Mouse (Mus musculus) cerebellum, adult 9-10 months (tissue): ENCODE data around the gene Gsx2.

ENCODE experiments used
- DNase-seq: peaks from one replicate; pipeline ENCODE4 v3.0.0; 2022

Gsx2 gene

GRCm38 (mm10) chr5:75075383-75075941, at the start of gene Gsx2:
Gene Gsx2, plus strand, starts transcription at chr5:75075601.
- DNase-seq, result no peak

GRCm38 (mm10) chr5:75035475-75035874, 39.9 kb upstream of the Gsx2 start:
- DNase-seq, result no peak

DNA sequence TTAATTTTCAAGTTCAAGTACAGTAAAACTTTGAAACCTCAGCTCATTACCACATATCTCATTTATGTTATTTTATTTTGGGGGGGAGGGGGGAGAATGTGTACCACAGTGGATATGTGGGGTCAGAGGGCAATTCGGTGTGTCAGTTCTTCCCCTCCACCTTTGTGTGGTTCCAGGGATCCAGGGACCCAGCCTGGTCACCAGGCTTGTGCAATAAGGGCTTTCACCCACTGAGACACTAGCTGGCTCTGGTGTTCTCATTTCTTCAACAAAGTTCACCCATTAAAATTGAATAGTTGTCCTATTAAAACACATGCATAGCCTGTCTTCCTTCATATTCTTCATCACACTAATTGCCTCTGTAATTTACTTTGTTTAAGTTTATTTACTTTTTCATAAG, 36.1 kb upstream of the Gsx2 start:
- DNase-seq, result no peak

GRCm38 (mm10) chr5:75043011-75043445, 32.4 kb upstream of the Gsx2 start:
- peak; percentile 28 for DNase-seq

- DNase-seq, result no peak
Measured at GRCm38 (mm10) chr5:75043621-75044301, 31.6 kb upstream of the Gsx2 start.

- DNase-seq, result peak; percentile 84
Measured at GRCm38 (mm10) chr5:75044310-75044904, 31.0 kb upstream of the Gsx2 start, which contains the start of gene Chic2. Gene Chic2, minus strand, starts transcription at chr5:75044774.

- peak; percentile 38 for DNase-seq
Measured at GRCm38 (mm10) chr5:75045371-75045770, 30.0 kb upstream of the Gsx2 start.

DNA sequence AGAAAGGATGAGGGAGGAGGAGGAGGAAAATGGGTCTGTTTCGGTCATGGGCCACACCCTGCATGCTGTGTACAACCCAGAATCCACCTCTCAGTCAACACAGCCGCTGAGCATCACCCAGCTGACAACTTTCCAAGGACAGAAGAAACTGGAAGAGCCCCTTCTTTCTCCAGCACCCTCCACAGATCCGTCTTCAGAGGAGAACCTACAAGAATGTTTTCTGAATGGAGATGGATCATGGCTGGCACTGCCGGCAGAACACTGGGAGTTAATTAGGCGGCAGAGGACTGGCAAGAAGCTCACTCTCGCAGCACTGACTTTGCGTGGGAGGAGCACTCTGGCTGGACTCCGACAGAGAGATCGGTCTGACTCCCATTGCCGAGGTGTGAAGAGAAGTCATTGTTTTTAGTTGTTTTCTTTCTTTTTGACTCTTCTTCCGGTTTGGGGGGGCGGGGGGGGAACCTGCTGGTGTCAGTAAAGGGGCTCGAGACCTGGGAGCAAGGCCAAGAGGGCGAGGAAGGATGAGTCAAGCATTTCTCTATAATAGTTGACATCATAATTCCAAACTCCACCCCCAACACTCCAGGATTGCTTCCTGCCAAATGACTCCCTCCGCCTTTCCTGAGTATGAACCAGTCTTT, 28.6 kb upstream of the Gsx2 start:
- DNase-seq, result peak; percentile 47

- no peak for DNase-seq
Measured at GRCm38 (mm10) chr5:75051109-75051508, 24.3 kb upstream of the Gsx2 start.

- DNase-seq, result no peak
Measured at GRCm38 (mm10) chr5:75063177-75063576, 12.2 kb upstream of the Gsx2 start.

GRCm38 (mm10) chr5:75066715-75067114, 8.7 kb upstream of the Gsx2 start:
- no peak for DNase-seq

DNA sequence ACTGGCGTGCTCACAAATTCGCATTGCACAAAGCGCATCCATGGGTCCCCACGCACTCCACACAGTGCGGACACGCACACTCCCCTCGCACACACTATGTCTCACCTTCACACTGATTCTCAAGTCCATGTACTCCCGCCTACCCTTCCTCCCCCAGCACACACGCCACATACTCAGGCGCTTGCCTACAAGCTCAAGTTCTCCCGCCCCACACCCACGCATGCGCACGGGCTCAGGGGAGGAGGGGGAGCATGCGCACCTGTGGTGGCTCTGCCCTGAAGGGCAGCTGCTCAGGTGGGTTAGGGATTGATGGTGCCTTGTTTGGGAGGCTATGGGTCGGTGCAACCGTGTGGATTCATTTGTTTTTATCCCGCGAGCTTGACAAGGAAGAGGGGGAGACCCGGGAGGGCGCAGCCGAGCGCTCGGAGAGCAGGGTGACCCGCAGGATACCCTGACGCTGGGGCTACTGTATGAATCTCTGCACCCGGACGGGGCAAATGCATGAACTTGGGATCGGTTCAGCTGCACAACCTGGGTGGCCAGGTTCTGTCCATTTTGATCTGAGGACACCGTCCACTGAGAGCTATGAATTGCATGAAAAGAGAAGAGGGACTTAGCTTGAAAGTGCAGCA, 8.2 kb upstream of the Gsx2 start:
- no peak for DNase-seq

- no peak for DNase-seq
Measured at GRCm38 (mm10) chr5:75070132-75070531, 5.3 kb upstream of the Gsx2 start.

GRCm38 (mm10) chr5:75070656-75071375, 4.6 kb upstream of the Gsx2 start:
- no peak for DNase-seq

- DNase-seq, result no peak
Measured at GRCm38 (mm10) chr5:75071951-75072350, 3.5 kb upstream of the Gsx2 start.

GRCm38 (mm10) chr5:75072532-75072931, 2.9 kb upstream of the Gsx2 start:
- DNase-seq, result no peak

DNA sequence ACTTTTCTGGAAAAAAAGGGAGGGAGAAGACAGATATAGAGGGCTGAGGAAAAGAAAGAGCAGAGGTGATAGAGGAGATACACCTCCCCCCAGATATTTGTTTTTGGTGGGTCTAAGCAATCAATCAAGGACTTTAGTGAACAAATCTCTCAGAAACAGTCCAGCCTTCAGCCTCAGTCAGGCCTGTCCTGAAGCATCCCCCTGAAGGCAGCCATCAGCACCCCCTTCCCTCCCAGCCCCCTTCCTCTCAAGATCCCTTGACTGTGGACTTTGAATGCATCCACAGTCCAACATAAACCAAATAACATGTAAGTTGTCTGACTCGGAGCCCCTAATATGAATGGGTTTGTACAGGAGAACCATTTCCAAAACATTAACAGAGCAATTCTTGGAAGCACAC, 2.2 kb upstream of the Gsx2 start:
- DNase-seq, result no peak

DNA sequence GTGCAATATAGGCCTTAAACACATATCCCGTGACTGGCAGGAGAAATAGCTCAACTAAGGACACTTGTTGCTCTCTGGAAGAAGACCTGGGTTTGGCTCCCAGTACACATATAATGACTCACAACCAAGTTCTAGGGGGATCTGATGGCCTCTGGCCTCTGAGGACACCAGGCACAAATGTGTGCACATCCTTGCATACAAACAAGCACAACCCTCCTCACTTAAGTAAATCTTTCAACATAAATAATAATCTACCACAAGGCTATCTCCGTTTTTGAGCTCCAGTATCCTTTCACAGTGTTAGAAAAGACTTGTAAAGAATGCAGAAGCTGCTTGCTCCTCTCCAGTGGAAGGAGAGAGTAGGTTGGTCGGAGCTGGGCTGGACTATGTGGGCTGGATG, 1.7 kb upstream of the Gsx2 start:
- no peak for DNase-seq

- no peak for DNase-seq
Measured at GRCm38 (mm10) chr5:75074132-75074531, 1.3 kb upstream of the Gsx2 start.

DNA sequence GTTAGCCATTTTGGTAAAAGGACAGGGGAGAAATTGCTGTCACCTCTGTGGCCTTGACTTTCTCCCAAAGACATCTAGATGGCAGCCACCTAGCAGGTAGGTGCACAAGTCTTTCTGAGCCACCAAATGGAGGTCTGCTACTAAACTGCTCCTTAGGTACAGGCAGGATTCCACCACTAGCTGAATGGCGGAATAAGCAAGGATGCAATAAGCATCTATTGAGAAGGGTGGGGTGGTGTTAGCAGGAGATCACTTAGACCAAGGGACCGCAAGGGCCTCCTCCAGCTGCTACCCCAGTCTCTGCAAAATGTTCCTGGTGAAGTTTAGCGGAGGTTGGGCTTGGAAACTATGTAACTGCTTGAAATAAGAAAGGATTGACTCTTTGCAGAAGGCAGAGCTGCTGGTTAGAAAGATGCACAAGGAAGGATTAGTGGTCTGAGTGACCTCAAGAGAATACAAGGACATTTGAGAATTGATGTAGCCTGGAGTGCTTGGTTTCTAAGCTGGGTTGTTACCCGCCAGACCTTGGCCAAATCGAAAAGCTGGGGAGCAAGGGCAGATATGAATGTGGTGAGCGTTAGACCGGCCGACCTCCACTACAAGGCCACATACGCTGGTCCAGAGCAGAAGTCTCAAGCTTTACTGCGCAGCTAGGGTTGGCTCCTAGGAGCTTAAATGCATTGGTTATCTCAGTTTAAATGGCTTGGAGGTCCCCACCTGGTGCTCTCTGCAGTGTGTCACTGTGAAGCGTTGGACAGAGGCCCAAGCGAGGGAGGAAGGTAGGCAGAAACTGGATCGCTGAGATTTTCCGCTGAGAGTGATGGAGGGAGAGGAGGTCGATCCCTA, 641 bp upstream of the Gsx2 start:
- no peak for DNase-seq

DNA sequence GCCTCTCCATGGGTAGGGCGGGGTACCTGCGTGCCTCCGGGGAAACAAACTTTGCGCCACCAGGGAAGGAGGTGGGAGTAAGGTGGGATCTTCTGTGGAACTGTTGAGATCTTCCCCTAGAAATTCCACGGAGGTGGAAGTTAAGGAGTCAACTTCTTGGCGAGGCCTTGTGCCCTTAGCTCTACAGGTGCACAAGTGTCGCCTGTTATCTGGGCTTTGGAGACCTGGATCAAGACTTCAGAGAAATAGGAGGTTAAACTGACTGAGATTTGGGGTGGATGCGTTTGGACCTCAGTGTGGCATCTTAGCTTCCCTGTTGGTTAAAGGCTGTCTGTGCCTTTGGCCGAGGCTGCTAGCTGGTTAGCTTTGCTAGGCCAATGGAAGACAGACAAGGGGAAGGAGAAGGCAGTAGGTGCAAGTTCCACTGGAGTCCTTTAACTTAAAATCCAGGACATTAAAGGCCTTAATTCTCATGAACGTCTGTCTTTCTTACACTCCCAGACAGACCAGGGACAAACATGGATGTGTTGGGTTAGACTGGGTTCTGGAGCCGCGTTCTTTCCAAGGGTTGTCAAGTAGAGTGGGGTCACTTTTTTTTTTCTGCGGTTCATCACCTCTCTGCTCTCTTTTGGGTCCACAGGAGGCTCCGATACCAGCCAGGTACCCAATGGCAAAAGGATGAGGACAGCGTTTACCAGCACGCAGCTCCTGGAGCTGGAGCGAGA, 1.1 kb downstream of the Gsx2 start:
- no peak for DNase-seq
